Comparison of ENCODE assay signal across 12 mouse cellular contexts in the genomic region with DNA sequence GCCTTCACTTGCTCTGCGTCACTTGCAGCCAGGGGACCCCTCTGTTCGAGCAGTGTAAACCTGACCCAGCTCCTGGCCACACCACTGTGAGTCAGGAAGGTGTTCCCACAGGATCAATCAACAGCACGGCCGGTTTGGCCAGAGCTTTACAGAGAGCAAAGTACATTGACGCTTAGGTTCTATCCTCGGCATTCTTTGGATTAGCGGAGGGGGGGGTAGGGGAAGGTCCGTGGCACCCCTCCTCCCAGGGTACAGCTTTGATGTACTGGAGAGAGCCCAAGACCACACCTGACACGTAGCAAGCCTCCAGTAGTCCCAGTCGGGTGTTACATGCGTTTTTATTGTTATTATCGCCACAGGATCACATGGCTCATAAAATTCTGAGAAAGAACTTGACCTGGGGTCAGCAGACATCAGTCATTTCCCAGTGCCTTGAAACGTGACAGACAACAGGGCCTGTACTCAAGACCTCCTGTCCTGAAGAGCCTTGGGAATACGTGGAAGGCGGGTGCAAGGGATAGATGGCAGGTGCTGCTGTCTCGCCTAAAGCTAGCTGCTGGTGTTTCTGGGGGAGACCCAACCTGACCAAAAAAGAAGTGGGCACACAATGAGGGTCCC. TPM values are rescaled to one million over a fixed set of nuclear protein-coding genes. Genes with fewer than 3 reads are reported as not detected.
DNase-seq lines count a peak whose midpoint lies in the region; ATAC-seq and TF ChIP-seq lines count a peak whose summit lies in the region.
"Had no signal": no experiment of that assay in that cellular context is flagged by ENCODE, and none has a peak within 500 bp of the region (broad histone marks: within the 10 kb centered on the region; RNA-seq: fewer than 3 reads in every experiment).

No protein-coding gene starts in this region.

- H3K9me3 ChIP-seq in kidney, embryonic 15.5 days (replicated peaks), result no peaks in the 10 kb centered on the region
- no peaks in the 10 kb centered on the region for H3K9me3 ChIP-seq in limb, embryonic 14.5 days (ENCODE audit: control insufficient read depth, low read length)
- H3K9me3 ChIP-seq in stomach, embryonic 14.5 days (ENCODE audit: control insufficient read depth, low read depth, low read length), result no peaks in the 10 kb centered on the region
- H3K9me3 ChIP-seq in midbrain, postnatal 0 days (ENCODE audit: low read length), result no peaks in the 10 kb centered on the region
- H3K9me3 ChIP-seq: embryonic facial prominence, embryonic 10.5 days had no signal

- DNase-seq in embryo, embryonic 10.5 days (ENCODE audit: low spot score), result peak; percentile 10
- DNase-seq in embryo, embryonic 10 days (ENCODE audit: low spot score), result no peak
- DNase-seq in limb, embryonic 14.5 days (ENCODE audit: low spot score), result no peak
- no peak for DNase-seq in midbrain, postnatal 0 days (ENCODE audit: low spot score)
- no peak for DNase-seq in layer of hippocampus, postnatal 14 days (ENCODE audit: low spot score in 2 of 2)
- DNase-seq in adrenal gland, adult 8-10 months, result no peak
- DNase-seq: adrenal gland, postnatal 14 days; left cerebral cortex, postnatal 4 days; thymus, postnatal 4 days had no signal

- no peak overlapping the region for H3K27ac ChIP-seq in kidney, embryonic 15.5 days
- no peak overlapping the region for H3K27ac ChIP-seq in limb, embryonic 14.5 days (replicated peaks; ENCODE audit: low read depth, low read length)
- H3K27ac ChIP-seq in stomach, embryonic 14.5 days (ENCODE audit: low read length), result no peak overlapping the region; the same call in 1 of the 2 replicates
- no peak overlapping the region for H3K27ac ChIP-seq in midbrain, postnatal 0 days (ENCODE audit: low read depth, low read length)
- H3K27ac ChIP-seq: embryonic facial prominence, embryonic 10.5 days had no signal

- no peak for TF ChIP-seq CTCF in midbrain, postnatal 0 days (IDR thresholded peaks at IDR 0.05)

- H3K27me3 ChIP-seq in kidney, embryonic 15.5 days, result peaks cover 49% of the 10 kb centered on the region
- H3K27me3 ChIP-seq in limb, embryonic 14.5 days (ENCODE audit: control insufficient read depth, insufficient read depth, low read length), result no peaks in the 10 kb centered on the region
- no peaks in the 10 kb centered on the region for H3K27me3 ChIP-seq in stomach, embryonic 14.5 days (ENCODE audit: control insufficient read depth, insufficient read depth, low read length)
- H3K27me3 ChIP-seq in midbrain, postnatal 0 days (ENCODE audit: insufficient read depth, low read length), result no peaks in the 10 kb centered on the region

- no peak for TF ChIP-seq POLR2A in limb, embryonic 14.5 days (IDR thresholded peaks at IDR 0.05; ENCODE audit: borderline replicate concordance, extremely low read depth, insufficient read depth, insufficient read length)

- no peak overlapping the region for H3K4me2 ChIP-seq in kidney, embryonic 15.5 days
- H3K4me2 ChIP-seq in limb, embryonic 14.5 days (replicated peaks; ENCODE audit: low read depth, low read length, severe bottlenecking), result no peak overlapping the region
- no peak overlapping the region for H3K4me2 ChIP-seq in stomach, embryonic 14.5 days (replicated peaks; ENCODE audit: low read depth, low read length)
- no peak overlapping the region for H3K4me2 ChIP-seq in midbrain, postnatal 0 days (ENCODE audit: low read depth, low read length, poor library complexity, severe bottlenecking)

- H3K9ac ChIP-seq in kidney, embryonic 15.5 days, result no peak overlapping the region
- H3K9ac ChIP-seq in limb, embryonic 14.5 days (ENCODE audit: low read depth, low read length, severe bottlenecking), result no peak overlapping the region
- no peak overlapping the region for H3K9ac ChIP-seq in stomach, embryonic 14.5 days (replicated peaks; ENCODE audit: low read depth, low read length)
- no peak overlapping the region for H3K9ac ChIP-seq in midbrain, postnatal 0 days (replicated peaks; ENCODE audit: low read length, poor library complexity, severe bottlenecking)

- H3K4me3 ChIP-seq in kidney, embryonic 15.5 days (replicated peaks), result no peak overlapping the region
- H3K4me3 ChIP-seq in limb, embryonic 14.5 days (replicated peaks; ENCODE audit: low read length), result no peak overlapping the region
- H3K4me3 ChIP-seq in stomach, embryonic 14.5 days (ENCODE audit: low read depth, low read length), result no peak overlapping the region
- no peak overlapping the region for H3K4me3 ChIP-seq in midbrain, postnatal 0 days (ENCODE audit: low read depth, low read length)
- H3K4me3 ChIP-seq: embryonic facial prominence, embryonic 10.5 days had no signal

- ATAC-seq in kidney, embryonic 15.5 days (replicated peaks; ENCODE audit: low FRiP score), result peak; percentile 82
- ATAC-seq in limb, embryonic 14.5 days (ENCODE audit: low FRiP score, low read depth), result peak; percentile 9; the same call in 1 of the 2 replicates
- peak; percentile 82 for ATAC-seq in stomach, embryonic 14.5 days (ENCODE audit: insufficient number of reproducible peaks, insufficient read depth, low FRiP score, low read depth)
- ATAC-seq in midbrain, postnatal 0 days (ENCODE audit: low FRiP score), result no peak

- H3K36me3 ChIP-seq in kidney, embryonic 15.5 days, result no peaks in the 10 kb centered on the region
- H3K36me3 ChIP-seq in limb, embryonic 14.5 days (ENCODE audit: control insufficient read depth, insufficient read depth, low read length), result no peaks in the 10 kb centered on the region
- H3K36me3 ChIP-seq in stomach, embryonic 14.5 days (ENCODE audit: control insufficient read depth, insufficient read depth, low read length), result no peaks in the 10 kb centered on the region
- H3K36me3 ChIP-seq in midbrain, postnatal 0 days (ENCODE audit: insufficient read depth, low read length), result no peaks in the 10 kb centered on the region
- H3K36me3 ChIP-seq: embryonic facial prominence, embryonic 10.5 days had no signal

- WGBS in kidney, embryonic 15.5 days, result 22% methylated on average over 16 of the region's 16 CpGs
- WGBS in limb, embryonic 14.5 days, result 29% methylated on average over 16 of the region's 16 CpGs
- WGBS in stomach, embryonic 14.5 days, result 59% methylated on average over 16 of the region's 16 CpGs
- WGBS in midbrain, postnatal 0 days, result 69% methylated on average over 16 of the region's 16 CpGs

- peaks cover 8% of the 10 kb centered on the region for H3K4me1 ChIP-seq in kidney, embryonic 15.5 days
- H3K4me1 ChIP-seq in limb, embryonic 14.5 days (ENCODE audit: control insufficient read depth, insufficient read depth, low read length), result peaks cover 14% of the 10 kb centered on the region
- peaks cover 9% of the 10 kb centered on the region; the same call in 1 of the 2 replicates for H3K4me1 ChIP-seq in stomach, embryonic 14.5 days (ENCODE audit: control insufficient read depth, insufficient read depth, low read length)
- H3K4me1 ChIP-seq in midbrain, postnatal 0 days (ENCODE audit: insufficient read depth, low read length), result no peaks in the 10 kb centered on the region

RNA-seq across cellular contexts. Expression of a gene that starts 47.4 kb away (rescaled TPM):
- 5.6 and 5.7 TPM in 2 replicates for polyA plus RNA-seq in kidney, embryonic 15.5 days (2015; fragmentation: Nextera tagmentation; extraction: Ambion mirVana)
- polyA plus RNA-seq in limb, embryonic 14.5 days (2012; rRNA removed), result 14.4 and 21.3 TPM in 2 replicates
- polyA plus RNA-seq in limb, embryonic 14.5 days (2014; fragmentation: Nextera tagmentation; extraction: Ambion mirVana), result 9.7 and 11.8 TPM in 2 replicates
- polyA plus RNA-seq in stomach, embryonic 14.5 days (2014; fragmentation: Nextera tagmentation; extraction: Ambion mirVana), result 4.6 and 5.0 TPM in 2 replicates
- 37.3 and 40.4 TPM in 2 replicates for total RNA-seq in midbrain, postnatal 0 days (2014; rRNA removed)
- polyA plus RNA-seq in midbrain, postnatal 0 days (2015; fragmentation: Nextera tagmentation; extraction: Ambion mirVana), result 4.8 and 5.6 TPM in 2 replicates
- 10 to 100 TPM; 59.9 to 65.7 TPM for total RNA-seq in layer of hippocampus, postnatal 14 days (2021)
- total RNA-seq in adrenal gland, adult 8-10 months (2022), result 10 to 100 TPM; 18.6 to 28.6 (median 20.4) TPM
